Mouse (Mus musculus) G1E-ER4 (cell line): ENCODE data around the gene Colgalt2. TPM values are rescaled to one million over a fixed set of nuclear protein-coding genes. Genes with fewer than 3 reads are reported as not detected.

Experiments
- GATA1 ChIP-seq: IDR thresholded peaks from one replicate; pipeline ENCODE4 v1.8.0; 2012; ENCODE audit warnings: low read length, inconsistent platforms
- polyA plus RNA-seq: library from polyadenylated mRNA; stranded (reverse); fragments of >175 nt; gene quantifications from 2 replicates; pipeline ENCODE4 v1.2.3, GENCODE M21; 2012

Gene Colgalt2
- not detected in 2 replicates for polyA plus RNA-seq

DNA sequence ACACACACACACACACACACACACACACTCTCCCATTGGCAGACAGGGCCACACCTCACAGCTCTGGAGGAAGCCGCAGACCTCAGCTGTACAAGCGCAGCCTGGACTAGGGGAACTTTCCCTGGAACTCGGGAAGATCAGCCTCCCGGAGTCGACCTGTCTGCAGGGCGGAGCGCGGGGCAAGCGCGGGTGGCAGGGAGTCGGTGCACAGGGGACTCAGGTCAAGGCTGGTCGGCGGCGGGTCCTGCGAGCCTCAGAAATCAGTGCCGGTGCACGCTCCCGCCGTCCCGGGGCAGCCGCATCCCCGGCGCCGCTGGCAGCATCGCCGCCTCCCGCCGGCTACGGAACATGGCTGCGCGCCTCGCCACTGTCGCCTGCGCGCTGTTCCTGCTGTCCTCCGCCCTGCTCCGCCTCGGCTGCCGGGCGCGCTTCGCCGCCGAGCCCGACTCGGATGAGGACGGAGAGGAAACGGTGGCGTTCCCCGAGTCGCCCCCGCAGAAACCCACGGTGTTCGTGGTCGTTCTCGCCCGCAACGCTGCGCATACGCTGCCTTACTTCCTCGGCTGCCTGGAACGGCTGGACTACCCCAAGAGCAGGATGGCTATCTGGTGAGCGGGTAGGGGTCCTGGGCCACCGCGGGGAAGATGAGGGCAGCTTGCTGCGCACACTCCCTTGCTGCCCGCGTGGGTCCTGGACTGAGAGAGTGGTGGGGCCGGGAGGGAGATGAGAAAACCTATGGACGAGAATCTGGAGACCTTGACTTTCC lies at the start of gene Colgalt2:
Gene Colgalt2 (plus strand): TSS at position 41 of the 766 bp plus-strand sequence.
- no peak for TF ChIP-seq GATA1

DNA sequence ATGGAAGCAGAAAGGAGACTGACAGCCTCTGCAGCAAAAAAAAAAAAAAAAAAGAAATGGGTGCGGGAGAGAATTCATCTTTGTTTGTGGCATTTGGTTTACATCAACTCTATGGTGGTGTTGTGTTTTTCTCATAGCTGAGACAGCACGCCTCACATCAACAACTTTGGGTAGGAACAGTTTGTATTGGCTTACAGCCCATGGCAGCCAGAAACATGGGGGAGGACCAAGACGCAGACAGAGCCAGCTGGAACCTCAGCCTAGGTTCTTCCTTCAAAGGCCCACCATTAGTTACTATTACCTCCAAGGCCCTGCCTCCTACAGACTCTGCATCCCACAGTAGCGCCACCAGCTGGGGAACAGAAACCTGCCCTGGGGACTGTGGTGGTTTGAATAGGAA lies 42.9 kb upstream of the Colgalt2 start:
- no peak for TF ChIP-seq GATA1

DNA sequence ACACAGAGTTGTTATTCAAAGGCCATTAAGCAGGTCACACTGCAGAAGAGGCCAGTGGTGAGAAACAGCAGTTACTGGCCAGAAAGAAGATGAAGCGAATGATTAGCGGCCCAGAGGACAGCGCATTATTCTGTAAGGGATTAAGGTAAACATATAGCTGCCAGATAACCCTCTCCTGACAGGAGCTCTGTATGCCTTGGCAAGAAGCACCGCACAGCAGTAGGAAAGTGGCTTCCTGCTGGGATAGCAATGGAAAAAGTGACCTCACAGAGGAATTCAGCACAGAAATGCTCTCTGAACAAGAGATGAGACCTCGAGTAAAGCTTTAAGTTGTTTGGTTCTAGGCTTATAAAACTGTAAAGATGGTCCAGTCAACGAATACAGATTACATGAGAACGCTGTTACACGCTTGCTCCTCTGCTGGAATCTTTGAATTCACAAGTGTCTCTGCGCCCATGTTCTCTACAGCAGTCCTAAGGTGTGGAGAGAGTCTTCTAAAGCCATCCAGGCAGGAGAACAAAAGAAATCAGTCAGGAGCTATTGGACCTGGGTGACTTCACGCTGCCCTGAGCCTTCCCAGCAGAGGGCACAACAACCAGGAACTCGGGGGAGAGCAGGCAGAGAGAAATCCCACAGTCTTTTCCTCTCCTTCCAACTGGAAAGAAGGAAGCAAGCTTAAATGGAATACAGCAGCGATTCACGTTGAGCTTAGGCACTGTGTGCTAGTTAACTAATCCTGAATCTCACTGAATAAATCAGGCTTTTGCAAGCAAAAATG lies 31.1 kb upstream of the Colgalt2 start:
- no peak for TF ChIP-seq GATA1

GRCm38 (mm10) chr1:152369139-152369538 lies 30.5 kb upstream of the Colgalt2 start:
- TF ChIP-seq GATA1: no peak

DNA sequence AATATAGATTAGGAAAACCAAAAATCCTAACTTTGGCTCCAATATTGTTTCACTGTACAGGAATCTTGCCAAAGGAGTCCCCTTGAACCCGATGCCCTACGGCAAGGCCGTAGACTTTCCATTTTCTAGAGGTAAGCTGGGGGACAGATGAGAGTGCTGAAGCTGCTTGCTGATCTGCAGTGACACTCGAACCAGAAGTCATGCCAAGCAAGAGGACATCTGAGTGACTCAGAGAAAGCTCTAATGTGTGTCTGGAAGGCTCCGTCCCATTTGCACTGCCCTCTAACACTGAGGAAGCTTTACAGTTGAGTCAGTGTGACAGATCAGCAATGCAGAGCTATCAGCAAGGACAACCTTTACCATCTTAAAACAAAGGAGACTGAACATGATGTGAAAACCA lies 21.3 kb upstream of the Colgalt2 start:
- no peak for TF ChIP-seq GATA1

DNA sequence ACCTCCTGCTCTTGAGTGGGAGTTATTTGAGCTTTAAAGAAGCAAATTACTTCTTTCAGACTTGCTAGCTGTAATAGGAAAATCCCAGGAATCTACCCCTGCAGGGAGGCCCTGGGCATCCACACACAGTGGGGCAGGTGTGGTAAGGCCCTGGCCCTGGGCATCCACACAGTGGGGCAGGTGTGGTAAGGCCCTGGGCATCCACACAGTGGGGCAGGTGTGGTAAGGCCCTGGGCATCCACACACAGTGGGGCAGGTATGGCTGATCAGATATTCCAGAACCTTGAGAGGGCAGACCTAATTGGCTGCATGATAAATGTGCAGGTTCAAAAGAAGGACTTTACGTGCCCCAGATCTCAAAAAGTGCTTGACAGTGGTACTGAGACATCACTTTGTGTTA lies 15.0 kb upstream of the Colgalt2 start:
- TF ChIP-seq GATA1: no peak

- TF ChIP-seq GATA1: no peak
Measured at GRCm38 (mm10) chr1:152386188-152386835, 13.3 kb upstream of the Colgalt2 start, which contains the start of gene Tsen15. Gene Tsen15, minus strand, starts transcription at chr1:152386688.

DNA sequence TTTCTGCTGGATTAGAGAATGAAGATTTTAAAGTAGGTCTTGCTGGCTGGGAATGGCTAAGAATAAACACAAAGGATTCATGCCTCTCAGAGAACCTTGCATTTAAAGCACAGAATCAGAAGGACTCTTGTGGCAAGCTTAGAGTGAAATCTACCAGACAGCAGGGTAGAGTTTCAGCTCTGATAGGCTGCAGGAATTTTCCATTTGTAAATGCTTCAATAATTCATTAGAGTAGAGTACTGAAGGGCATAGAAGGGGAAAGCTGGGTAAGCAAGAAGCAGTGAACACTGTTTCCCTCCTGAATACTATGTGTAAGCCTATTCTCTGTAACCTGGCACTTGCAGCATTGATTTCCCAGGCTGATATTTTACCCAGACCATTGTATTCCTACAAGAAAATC lies 10.4 kb upstream of the Colgalt2 start:
- no peak for TF ChIP-seq GATA1

DNA sequence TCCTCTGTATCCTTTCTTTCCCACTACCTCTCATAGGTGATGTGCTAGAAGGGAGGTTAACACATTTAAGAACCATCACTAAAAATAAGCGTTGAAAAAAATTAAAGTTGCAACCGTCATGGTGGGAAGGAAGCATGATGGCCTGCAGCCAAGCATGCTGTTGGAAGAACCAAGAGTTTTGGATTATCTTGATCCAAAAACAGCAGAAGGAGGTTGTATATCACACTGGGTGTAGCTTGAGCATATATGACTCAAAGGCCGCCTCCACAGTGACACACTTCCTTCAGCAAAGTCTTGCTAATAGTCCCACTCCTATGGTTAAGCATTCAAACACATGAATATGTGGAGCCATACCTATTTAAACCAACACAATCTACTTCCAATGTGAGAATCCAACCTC lies 5.5 kb upstream of the Colgalt2 start:
- TF ChIP-seq GATA1: no peak

GRCm38 (mm10) chr1:152394956-152395515 lies 4.6 kb upstream of the Colgalt2 start:
- no peak for TF ChIP-seq GATA1

DNA sequence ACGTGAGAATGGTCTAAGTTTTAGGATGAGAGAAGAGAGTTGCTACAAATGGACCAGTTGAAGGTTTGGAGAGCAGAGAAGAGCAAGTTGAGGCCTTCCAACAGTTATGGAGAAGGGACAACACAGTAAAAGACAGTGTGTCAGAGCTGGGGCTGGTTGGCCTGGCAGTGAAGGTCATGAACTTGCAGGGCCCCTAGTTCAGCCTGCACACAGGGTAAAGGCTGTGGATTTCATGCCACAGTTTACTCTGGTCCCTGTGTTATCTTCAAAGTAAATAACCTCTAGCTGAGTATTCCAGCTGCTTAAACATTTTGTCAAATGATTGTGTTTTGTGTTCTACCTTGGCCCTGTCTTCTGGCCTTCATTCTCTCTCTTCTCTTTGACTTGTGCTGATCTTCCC lies 922 bp upstream of the Colgalt2 start:
- no peak for TF ChIP-seq GATA1

DNA sequence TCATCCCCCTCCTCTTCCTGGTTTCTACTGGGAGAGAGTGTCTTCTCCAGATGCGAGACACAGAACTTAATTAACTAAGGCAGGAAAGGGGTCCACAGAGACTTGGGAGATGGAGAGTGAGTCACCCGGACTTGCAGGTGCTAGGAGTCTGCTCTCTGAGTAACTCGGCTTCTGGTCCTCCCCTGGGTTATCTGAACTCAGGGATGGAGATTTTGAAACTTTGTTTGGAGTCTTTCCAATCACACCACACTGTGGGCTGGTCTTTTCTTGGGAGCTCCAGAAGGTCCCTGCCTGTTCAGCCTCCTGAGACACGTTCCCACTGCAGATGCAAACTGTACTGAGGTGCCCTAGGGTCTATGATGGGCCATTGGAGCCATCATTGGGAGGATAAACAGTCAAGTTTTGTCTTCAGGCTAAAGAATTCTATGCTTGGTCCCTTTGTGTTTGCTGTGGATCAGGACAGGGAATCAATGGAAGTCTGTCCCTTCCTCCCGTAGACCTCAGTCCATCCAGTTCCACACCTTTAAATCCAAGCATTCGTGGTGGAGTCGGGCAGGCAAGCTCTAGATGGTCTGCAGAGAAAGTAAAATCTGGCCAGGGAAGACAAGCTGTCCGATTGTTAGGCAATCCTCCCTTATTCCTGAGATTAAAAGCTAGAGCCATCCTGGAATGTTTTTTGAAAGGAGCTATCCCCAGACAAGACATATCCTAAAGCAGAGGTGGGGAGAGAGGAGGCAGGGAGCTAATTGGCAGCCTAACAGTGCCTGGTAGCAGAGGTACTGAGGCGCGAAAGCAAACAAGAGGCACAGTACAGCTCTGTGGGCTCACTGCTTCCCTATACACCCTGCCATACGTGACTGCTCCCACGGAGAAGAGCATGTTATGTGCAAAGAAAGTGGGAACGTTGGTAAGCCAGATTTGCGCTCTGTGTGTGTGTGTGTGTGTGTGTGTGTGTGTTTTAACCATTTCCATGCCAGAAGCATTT lies 1.2 kb downstream of the Colgalt2 start:
- no peak for TF ChIP-seq GATA1

- no peak for TF ChIP-seq GATA1
Measured at GRCm38 (mm10) chr1:152407021-152407946, 7.7 kb downstream of the Colgalt2 start.

DNA sequence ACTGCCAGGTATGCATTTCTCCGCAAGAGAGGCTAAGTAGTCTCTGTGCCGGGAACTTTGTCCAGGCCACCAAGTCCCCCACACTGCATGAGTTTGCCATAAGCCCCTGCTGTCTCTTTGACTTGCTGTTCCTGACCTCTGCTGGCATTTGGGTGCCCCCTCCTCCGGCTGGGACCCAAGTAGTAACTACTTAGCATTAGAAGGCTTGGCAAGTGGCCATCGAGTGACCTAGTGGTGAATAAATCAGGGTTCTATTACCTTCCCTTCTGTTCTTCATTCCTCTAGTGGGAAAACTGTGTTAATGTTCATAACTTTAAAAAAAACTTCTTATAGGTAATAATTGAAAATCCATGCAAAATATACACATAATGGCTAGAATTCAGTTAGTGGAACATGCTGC lies 9.7 kb downstream of the Colgalt2 start:
- TF ChIP-seq GATA1: no peak
